Mouse (Mus musculus) liver, postnatal 0 days (tissue): ENCODE measurements around the gene Slc22a12. TPM values are rescaled to one million over a fixed set of nuclear protein-coding genes. Genes with fewer than 3 reads are reported as not detected.
A peak's percentile ranks its signal among the peaks of the same experiment; 100 is the strongest.

Source experiments
- ATAC-seq: fragments of 200-750 bp; cut with Nextera tagmentation; 2 replicates; pipeline ENCODE4 v1.8.0; 2017; ENCODE audit warnings: mild to moderate bottlenecking, moderate library complexity
- DNase-seq: peaks from one replicate; pipeline ENCODE4 v3.0.0-alpha.2; 2016
- H3K27ac ChIP-seq: fragments of 300-500 bp; sonication (generic); 2 replicates; pipeline ENCODE4 v1.5.1; 2014; ENCODE audit warnings: antibody characterized with exemption, moderate library complexity, mild to moderate bottlenecking, low read depth
- H3K27me3 ChIP-seq: fragments of 300-500 bp; sonication (generic); 2 replicates; pipeline ENCODE4 v1.6.1; 2014; ENCODE audit warnings: low read length, control low read depth, mixed read lengths; ENCODE audit not compliant: insufficient read depth
- H3K36me3 ChIP-seq: fragments of 300-500 bp; sonication (generic); replicated peaks from 2 replicates; pipeline ENCODE4 v1.6.1; 2014; ENCODE audit warnings: mild to moderate bottlenecking, control low read depth, low read length, moderate library complexity, mixed read lengths; ENCODE audit not compliant: insufficient read depth
- H3K4me1 ChIP-seq: fragments of 300-500 bp; sonication (generic); 2 replicates; pipeline ENCODE4 v1.6.1; 2014; ENCODE audit warnings: antibody characterized with exemption, mild to moderate bottlenecking, control low read depth; ENCODE audit not compliant: insufficient read depth
- H3K4me2 ChIP-seq: fragments of 300-500 bp; sonication (generic); 2 replicates; pipeline ENCODE4 v1.6.1; 2014; ENCODE audit warnings: low read depth, mild to moderate bottlenecking, low read length, moderate library complexity, mixed read lengths
- H3K4me3 ChIP-seq: fragments of 300-500 bp; sonication (generic); 2 replicates; pipeline ENCODE4 v1.5.1; 2014; ENCODE audit warnings: low read depth, low read length
- H3K9ac ChIP-seq: fragments of 300-500 bp; sonication (generic); replicated peaks from 2 replicates; pipeline ENCODE4 v1.6.1; 2014; ENCODE audit warnings: mild to moderate bottlenecking, moderate library complexity
- H3K9me3 ChIP-seq: fragments of 300-500 bp; sonication (generic); 2 replicates; pipeline ENCODE4 v1.6.1; 2016; ENCODE audit warnings: mild to moderate bottlenecking, control low read depth, low read length, mixed read lengths
- CTCF ChIP-seq: sonication (generic); IDR thresholded peaks from 2 replicates; pipeline ENCODE4 v1.5.1; 2016; ENCODE audit warnings: antibody characterized with exemption, low read depth
- EP300 ChIP-seq: IDR thresholded peaks from 2 replicates; pipeline ENCODE4 v1.6.1; 2016; ENCODE audit warnings: antibody characterized with exemption, low read depth, mild to moderate bottlenecking
- WGBS: fragments of 180-500 bp; shearing (Covaris S2); extraction: QIAGEN DNeasy Blood & Tissue Kit; methylation state at CpG from one replicate; pipeline ENCODE4 v1.1.7; 2014; ENCODE audit not compliant: insufficient replicate concordance; 5-methylcytosine and 5-hydroxymethylcytosine counted together
- polyA plus RNA-seq: library from polyadenylated mRNA; unstranded; fragments of >200 nt; fragmentation: Nextera tagmentation; extraction: Ambion mirVana; gene quantifications from 2 replicates; pipeline ENCODE4 v1.2.1, GENCODE M21; 2015

Slc22a12 gene
- polyA plus RNA-seq, 1 experiment from 2014 or later: not detected

- DNase-seq (no peak), ATAC-seq (no peak)
- H3K9ac ChIP-seq: no peak overlapping the region
- no peak overlapping the region for H3K27ac ChIP-seq
- TF ChIP-seq EP300 (no peak), CTCF (no peak)
- H3K27me3 ChIP-seq: peaks cover 86% of the 10 kb centered on the region
- no peaks in the 10 kb centered on the region for H3K9me3 ChIP-seq
- H3K4me3 ChIP-seq: no peak overlapping the region
- H3K4me2 ChIP-seq: no peak overlapping the region
- 27% methylated on average over 8 of the region's 8 CpGs for WGBS
- no peaks in the 10 kb centered on the region for H3K36me3 ChIP-seq
- H3K4me1 ChIP-seq: no peaks in the 10 kb centered on the region
Measured at GRCm38 (mm10) chr19:6495714-6496113, 47.1 kb downstream of the Slc22a12 start.

- Histone ChIP-seq H3K27me3 (peaks cover 79% of the 10 kb centered on the region), H3K4me3 (no peak overlapping the region), H3K36me3 (no peaks in the 10 kb centered on the region), H3K4me2 (no peak overlapping the region), H3K9ac (no peak overlapping the region), H3K27ac (no peak overlapping the region), H3K4me1 (no peaks in the 10 kb centered on the region), H3K9me3 (no peaks in the 10 kb centered on the region)
- ATAC-seq (no peak), DNase-seq (no peak)
- 57% methylated on average over 18 of the region's 18 CpGs for WGBS
- TF ChIP-seq CTCF: no peak
- TF ChIP-seq EP300: no peak
Measured at GRCm38 (mm10) chr19:6494504-6495170, 48.2 kb downstream of the Slc22a12 start.

GRCm38 (mm10) chr19:6494032-6494431 lies 48.8 kb downstream of the Slc22a12 start:
- Histone ChIP-seq H3K9me3 (no peaks in the 10 kb centered on the region), H3K27ac (no peak overlapping the region), H3K4me3 (no peak overlapping the region), H3K4me1 (no peaks in the 10 kb centered on the region), H3K36me3 (no peaks in the 10 kb centered on the region), H3K4me2 (no peak overlapping the region), H3K27me3 (peaks cover 73% of the 10 kb centered on the region), H3K9ac (no peak overlapping the region)
- no peak for TF ChIP-seq EP300
- no peak for TF ChIP-seq CTCF
- DNase-seq (no peak), ATAC-seq (no peak)
- WGBS: 55% methylated on average over 5 of the region's 7 CpGs

GRCm38 (mm10) chr19:6493219-6493618 lies 49.6 kb downstream of the Slc22a12 start:
- no peaks in the 10 kb centered on the region for H3K4me1 ChIP-seq
- ATAC-seq: no peak
- TF ChIP-seq EP300: no peak
- 0 out of 2 replicates have a peak, but pooled peaks have one; percentile 1 for TF ChIP-seq CTCF
- H3K27me3 ChIP-seq: peaks cover 67% of the 10 kb centered on the region
- no peaks in the 10 kb centered on the region for H3K36me3 ChIP-seq
- H3K9ac ChIP-seq: no peak overlapping the region
- no peak overlapping the region for H3K27ac ChIP-seq
- H3K4me2 ChIP-seq: no peak overlapping the region
- 69% methylated on average over 7 of the region's 7 CpGs for WGBS
- no peaks in the 10 kb centered on the region for H3K9me3 ChIP-seq
- no peak for DNase-seq
- H3K4me3 ChIP-seq: no peak overlapping the region

- no peak overlapping the region for H3K4me2 ChIP-seq
- no peak overlapping the region for H3K27ac ChIP-seq
- no peaks in the 10 kb centered on the region for H3K36me3 ChIP-seq
- TF ChIP-seq EP300: no peak
- peak; percentile 77 for TF ChIP-seq CTCF
- H3K9ac ChIP-seq: no peak overlapping the region
- H3K27me3 ChIP-seq: peaks cover 60% of the 10 kb centered on the region
- ATAC-seq: no peak
- H3K4me3 ChIP-seq: no peak overlapping the region
- H3K9me3 ChIP-seq: no peaks in the 10 kb centered on the region
- peak; percentile 56 for DNase-seq
- no peaks in the 10 kb centered on the region for H3K4me1 ChIP-seq
- 16% methylated on average over 12 of the region's 12 CpGs for WGBS
Measured at GRCm38 (mm10) chr19:6492124-6492523, 50.7 kb downstream of the Slc22a12 start.

- DNase-seq (no peak), ATAC-seq (no peak)
- Histone ChIP-seq H3K9ac (no peak overlapping the region), H3K27ac (no peak overlapping the region), H3K4me1 (no peaks in the 10 kb centered on the region), H3K4me3 (no peak overlapping the region), H3K4me2 (no peak overlapping the region), H3K9me3 (no peaks in the 10 kb centered on the region), H3K36me3 (no peaks in the 10 kb centered on the region), H3K27me3 (peaks cover 54% of the 10 kb centered on the region)
- no peak for TF ChIP-seq EP300
- no peak for TF ChIP-seq CTCF
- WGBS: 77% methylated on average over 8 of the region's 8 CpGs
Measured at GRCm38 (mm10) chr19:6491538-6491937, 51.3 kb downstream of the Slc22a12 start.
